Mouse (Mus musculus) forebrain, embryonic 13.5 days (tissue): ENCODE measurements around the gene Ceacam2. TPM values are rescaled to one million over a fixed set of nuclear protein-coding genes. Genes with fewer than 3 reads are reported as not detected.
"Not testable (repeated sequence)": the region's sequence is repeated elsewhere in the genome, so short reads cannot be mapped to it uniquely, and the experiment has no call there.

Source experiments
- ATAC-seq: fragments of 200-750 bp; cut with Nextera tagmentation; 2 replicates; pipeline ENCODE4 v1.8.0; 2017
- H3K27ac ChIP-seq: fragments of 300-500 bp; sonication (generic); 2 replicates; pipeline ENCODE4 v1.5.1; 2015; ENCODE audit warnings: inconsistent platforms, mild to moderate bottlenecking, moderate library complexity
- H3K27me3 ChIP-seq: fragments of 300-500 bp; sonication (generic); 2 replicates; pipeline ENCODE4 v1.6.1; 2015; ENCODE audit warnings: mild to moderate bottlenecking, inconsistent platforms
- H3K36me3 ChIP-seq: fragments of 300-500 bp; sonication (generic); 2 replicates; pipeline ENCODE4 v1.6.1; 2015; ENCODE audit warnings: mild to moderate bottlenecking, inconsistent platforms; ENCODE audit not compliant: poor library complexity, severe bottlenecking
- H3K4me1 ChIP-seq: fragments of 300-500 bp; sonication (generic); 2 replicates; pipeline ENCODE4 v1.6.1; 2015; ENCODE audit warnings: inconsistent platforms
- H3K4me2 ChIP-seq: fragments of 300-500 bp; sonication (generic); 2 replicates; pipeline ENCODE4 v1.6.1; 2015; ENCODE audit warnings: inconsistent platforms, mild to moderate bottlenecking, moderate library complexity
- H3K4me3 ChIP-seq: fragments of 300-500 bp; sonication (generic); 2 replicates; pipeline ENCODE4 v1.5.1; 2015; ENCODE audit warnings: mild to moderate bottlenecking, inconsistent platforms
- H3K9ac ChIP-seq: fragments of 300-500 bp; sonication (generic); 2 replicates; pipeline ENCODE4 v1.6.1; 2015; ENCODE audit warnings: mild to moderate bottlenecking, inconsistent platforms
- H3K9me3 ChIP-seq: fragments of 300-500 bp; sonication (generic); replicated peaks from 2 replicates; pipeline ENCODE4 v1.6.1; 2016; ENCODE audit warnings: inconsistent platforms
- WGBS: fragments of 180-500 bp; shearing (Covaris S2); methylation state at CpG from one replicate; pipeline ENCODE4 v1.1.7; 2015; 5-methylcytosine and 5-hydroxymethylcytosine counted together
- polyA plus RNA-seq: library from polyadenylated mRNA; unstranded; fragments of >200 nt; fragmentation: Nextera tagmentation; extraction: Ambion mirVana; gene quantifications from 2 replicates; pipeline ENCODE4 v1.2.1, GENCODE M21; 2015

Ceacam2 gene
- 0.14 and 0.15 TPM in 2 replicates for polyA plus RNA-seq

DNA sequence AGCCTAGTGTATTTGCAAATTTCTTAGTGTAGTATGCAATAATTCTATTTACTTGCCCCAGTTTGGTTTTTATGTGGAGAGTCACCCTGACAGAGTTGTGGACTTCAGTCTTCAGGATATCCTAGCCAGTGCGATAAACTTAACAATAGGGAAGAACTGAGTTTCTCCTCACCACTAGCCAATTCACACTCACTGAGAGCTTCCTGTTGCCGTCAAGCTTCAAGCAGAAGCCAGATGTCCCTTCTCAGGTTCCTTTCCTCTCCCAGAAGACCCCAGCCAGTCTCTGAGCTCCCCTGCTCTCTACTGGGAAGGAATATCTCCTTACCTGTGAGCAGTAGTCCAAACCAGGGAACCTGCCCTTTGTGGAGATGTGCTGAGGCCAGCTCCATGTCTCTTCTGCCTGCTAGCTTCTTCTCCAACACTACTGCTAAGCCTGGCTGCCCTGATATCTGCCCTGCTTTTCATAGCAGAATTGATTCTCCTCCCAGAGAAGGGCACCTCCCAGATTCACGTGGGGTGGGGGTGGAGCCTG, at the start of gene Ceacam2:
Ceacam2 (minus strand) TSS at position 482 of the 532 bp plus-strand sequence.
- not testable (repeated sequence) for H3K4me1 ChIP-seq, H3K4me3 ChIP-seq, H3K27ac ChIP-seq, H3K9me3 ChIP-seq, H3K27me3 ChIP-seq, H3K4me2 ChIP-seq, ATAC-seq, H3K36me3 ChIP-seq, H3K9ac ChIP-seq
- 73% methylated on average over 3 of the region's 3 CpGs for WGBS

DNA sequence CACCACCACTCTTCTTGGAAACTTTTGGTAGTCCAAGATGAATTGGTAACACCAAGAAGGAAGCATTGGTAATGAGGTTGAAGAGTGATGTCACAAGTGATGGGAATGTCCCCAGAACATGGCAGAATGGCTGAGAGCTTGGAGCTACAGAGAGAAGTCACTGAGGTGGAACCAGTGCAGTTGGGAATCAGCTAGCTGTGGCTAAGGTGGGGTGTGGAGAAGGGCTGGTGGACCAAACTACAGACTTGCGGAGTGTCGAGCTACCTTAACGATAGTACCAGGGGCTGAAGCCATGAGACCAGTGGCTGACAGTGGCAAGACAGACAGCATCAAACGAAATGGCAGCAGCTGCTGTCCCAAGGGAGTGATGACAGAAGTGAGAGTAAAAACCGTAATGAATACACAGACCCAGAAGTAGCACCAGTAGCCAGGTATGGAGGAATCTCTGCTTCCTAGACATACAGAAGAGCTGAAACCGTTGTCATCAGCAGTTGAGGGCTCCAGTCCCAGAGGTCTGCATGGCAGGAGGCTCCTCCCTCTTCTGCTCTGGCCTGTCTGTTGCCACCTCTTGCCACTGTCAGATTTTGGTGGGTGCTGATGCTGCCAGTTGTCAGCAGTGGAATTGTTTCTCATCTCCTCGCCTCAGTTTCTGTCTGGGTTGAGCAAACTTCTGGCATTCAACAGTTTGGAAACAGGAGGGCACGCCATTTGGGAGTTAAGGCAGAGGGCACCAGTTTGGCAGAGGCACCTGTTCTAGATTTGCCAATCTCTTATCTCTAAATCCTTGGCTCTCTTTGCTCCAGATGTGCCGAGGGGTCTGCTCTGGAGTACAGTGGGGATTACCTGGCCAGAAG, 45.9 kb upstream of the Ceacam2 start:
- H3K27me3 ChIP-seq: no peaks in the 10 kb centered on the region
- no peak overlapping the region for H3K9ac ChIP-seq
- no peak for ATAC-seq
- H3K4me2 ChIP-seq: no peak overlapping the region
- no peak overlapping the region for H3K27ac ChIP-seq
- 79% methylated on average over 9 of the region's 9 CpGs for WGBS
- no peaks in the 10 kb centered on the region for H3K9me3 ChIP-seq
- no peaks in the 10 kb centered on the region for H3K4me1 ChIP-seq
- no peaks in the 10 kb centered on the region for H3K36me3 ChIP-seq
- H3K4me3 ChIP-seq: no peak overlapping the region

DNA sequence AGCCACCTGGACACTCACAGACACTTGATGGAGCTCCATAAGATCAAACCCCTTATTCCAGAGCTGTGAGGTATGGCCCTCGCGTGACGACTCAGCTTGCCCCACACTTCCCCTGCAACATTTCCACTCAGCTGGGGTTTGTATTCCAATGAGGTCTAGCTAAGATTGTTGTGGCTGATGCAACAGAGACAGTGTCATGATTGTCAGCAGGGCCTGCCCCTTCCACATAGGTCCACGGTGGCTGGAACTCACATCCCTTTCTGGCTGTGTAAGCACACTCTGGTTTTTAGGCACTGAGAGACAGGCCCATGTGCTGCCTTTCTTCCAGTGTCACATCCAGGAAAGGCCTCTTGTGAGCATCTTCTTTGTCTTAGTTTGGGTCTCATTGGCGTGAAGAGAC, 45.0 kb upstream of the Ceacam2 start:
- Histone ChIP-seq H3K36me3 (no peaks in the 10 kb centered on the region), H3K4me1 (no peaks in the 10 kb centered on the region), H3K9ac (no peak overlapping the region), H3K4me2 (no peak overlapping the region), H3K27me3 (no peaks in the 10 kb centered on the region), H3K4me3 (no peak overlapping the region), H3K9me3 (no peaks in the 10 kb centered on the region), H3K27ac (no peak overlapping the region)
- 90% methylated on average over 5 of the region's 5 CpGs for WGBS
- ATAC-seq: no peak

- H3K4me1 ChIP-seq: no peaks in the 10 kb centered on the region
- H3K27ac ChIP-seq: no peak overlapping the region
- H3K4me3 ChIP-seq: no peak overlapping the region
- no peaks in the 10 kb centered on the region for H3K9me3 ChIP-seq
- no peak for ATAC-seq
- H3K36me3 ChIP-seq: no peaks in the 10 kb centered on the region
- no peak overlapping the region for H3K4me2 ChIP-seq
- no peak overlapping the region for H3K9ac ChIP-seq
- no peaks in the 10 kb centered on the region for H3K27me3 ChIP-seq
- WGBS: 89% methylated on average over 15 of the region's 15 CpGs
Measured at GRCm38 (mm10) chr7:25582301-25582810, 42.7 kb upstream of the Ceacam2 start.

GRCm38 (mm10) chr7:25579441-25579840, 39.8 kb upstream of the Ceacam2 start:
- no peak overlapping the region for H3K27ac ChIP-seq
- no peak overlapping the region for H3K4me3 ChIP-seq
- H3K4me2 ChIP-seq: no peak overlapping the region
- no peaks in the 10 kb centered on the region for H3K27me3 ChIP-seq
- H3K9me3 ChIP-seq: no peaks in the 10 kb centered on the region
- H3K36me3 ChIP-seq: no peaks in the 10 kb centered on the region
- ATAC-seq: no peak
- no peak overlapping the region for H3K9ac ChIP-seq
- H3K4me1 ChIP-seq: no peaks in the 10 kb centered on the region
- 88% methylated on average over 10 of the region's 10 CpGs for WGBS

DNA sequence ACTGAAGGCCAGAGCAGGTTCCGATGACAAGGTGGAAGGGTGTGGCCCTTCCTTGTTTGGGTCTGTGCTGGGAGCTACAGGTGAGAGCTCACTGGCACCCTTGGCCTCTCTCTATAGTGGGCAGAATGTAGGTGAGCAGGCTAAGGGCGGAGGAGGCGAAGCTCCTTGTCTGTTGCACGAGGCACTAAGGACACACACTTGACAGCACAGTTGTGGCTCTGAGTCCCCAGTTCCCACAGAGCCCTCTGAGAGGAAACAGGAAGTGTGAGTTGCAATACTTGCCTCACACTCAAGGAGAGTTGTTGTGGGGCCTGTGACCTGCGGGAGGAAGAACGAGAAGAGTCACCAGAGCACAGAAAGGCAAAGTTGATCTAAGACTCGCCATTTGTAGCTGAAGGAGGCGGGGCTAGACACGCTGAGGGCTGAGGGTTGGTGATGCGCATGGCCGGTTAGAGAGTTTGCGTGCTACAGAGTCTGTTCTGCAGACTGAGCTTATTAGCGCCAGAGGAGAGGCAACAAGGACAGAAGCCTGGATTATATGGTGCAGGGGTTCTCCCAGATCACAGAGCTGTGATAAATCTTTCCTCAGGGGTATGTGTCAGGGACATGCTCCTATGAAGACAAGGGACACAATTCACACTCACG, 37.3 kb upstream of the Ceacam2 start:
- not testable (repeated sequence) for H3K36me3 ChIP-seq, H3K4me2 ChIP-seq, H3K4me1 ChIP-seq, H3K4me3 ChIP-seq, H3K9ac ChIP-seq, H3K9me3 ChIP-seq, H3K27ac ChIP-seq, H3K27me3 ChIP-seq, ATAC-seq
- 80% methylated on average over 14 of the region's 14 CpGs for WGBS

DNA sequence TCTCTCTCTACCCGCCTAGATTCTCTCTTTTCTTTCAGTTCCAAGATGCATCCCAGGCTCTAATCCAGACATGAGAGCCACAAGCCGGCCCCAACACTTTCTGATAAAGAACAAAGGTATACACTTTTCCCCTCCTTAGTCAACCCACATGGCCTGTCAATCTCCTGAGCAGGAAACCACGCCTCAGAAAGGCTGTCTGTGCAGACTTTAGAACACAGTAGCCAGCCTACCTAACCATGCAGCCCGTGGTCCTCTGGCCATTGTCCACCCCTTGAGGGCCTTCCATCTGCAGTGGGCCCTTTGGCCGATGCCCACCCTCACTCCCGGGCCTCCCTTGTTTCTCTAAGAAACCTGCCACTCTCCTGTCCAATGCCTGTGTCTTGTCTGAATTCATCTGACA, 36.7 kb upstream of the Ceacam2 start:
- H3K27ac ChIP-seq, H3K9ac ChIP-seq, H3K36me3 ChIP-seq, ATAC-seq, H3K27me3 ChIP-seq, H3K4me2 ChIP-seq, H3K4me1 ChIP-seq, H3K9me3 ChIP-seq, H3K4me3 ChIP-seq: not testable (repeated sequence)
- 45% methylated on average over 6 of the region's 6 CpGs for WGBS

- Histone ChIP-seq H3K4me2 (no peak overlapping the region), H3K4me1 (no peaks in the 10 kb centered on the region), H3K27me3 (no peaks in the 10 kb centered on the region), H3K9ac (no peak overlapping the region), H3K9me3 (no peaks in the 10 kb centered on the region), H3K27ac (no peak overlapping the region), H3K36me3 (no peaks in the 10 kb centered on the region), H3K4me3 (no peak overlapping the region)
- WGBS: 12% methylated on average over 8 of the region's 8 CpGs
- ATAC-seq: no peak
Measured at GRCm38 (mm10) chr7:25575870-25576269, 36.2 kb upstream of the Ceacam2 start.

DNA sequence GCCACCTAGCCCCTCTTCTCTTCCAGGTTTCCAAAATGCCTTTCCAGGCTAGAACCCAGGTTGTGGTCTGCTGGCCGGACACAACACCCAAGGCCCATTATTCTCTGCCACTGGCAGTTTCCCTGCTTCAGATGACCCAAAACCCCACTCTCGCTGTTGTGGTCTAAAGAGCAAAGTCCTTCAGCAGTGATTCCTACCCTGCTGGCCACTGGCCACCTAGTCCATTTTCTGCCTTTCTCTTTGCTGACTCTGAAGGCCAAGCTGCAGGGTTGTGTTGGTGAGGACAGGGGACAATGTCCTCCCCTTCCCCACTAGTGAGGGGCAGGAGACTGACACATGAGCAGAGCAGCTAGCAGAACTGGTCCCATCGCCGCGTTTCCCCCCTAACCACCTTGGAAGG, 35.4 kb upstream of the Ceacam2 start:
- H3K27ac ChIP-seq: no peak overlapping the region
- no peaks in the 10 kb centered on the region for H3K36me3 ChIP-seq
- H3K4me3 ChIP-seq: no peak overlapping the region
- no peak overlapping the region for H3K4me2 ChIP-seq
- H3K4me1 ChIP-seq: no peaks in the 10 kb centered on the region
- ATAC-seq: no peak
- H3K27me3 ChIP-seq: no peaks in the 10 kb centered on the region
- 86% methylated on average over 5 of the region's 5 CpGs for WGBS
- H3K9me3 ChIP-seq: no peaks in the 10 kb centered on the region
- H3K9ac ChIP-seq: no peak overlapping the region

- not testable (repeated sequence) for H3K9ac ChIP-seq, H3K36me3 ChIP-seq, H3K4me1 ChIP-seq, ATAC-seq, H3K27ac ChIP-seq, H3K27me3 ChIP-seq, H3K4me2 ChIP-seq, H3K4me3 ChIP-seq, H3K9me3 ChIP-seq
- WGBS: 79% methylated on average over 5 of the region's 5 CpGs
Measured at GRCm38 (mm10) chr7:25573806-25574205, 34.1 kb upstream of the Ceacam2 start.

- no peaks in the 10 kb centered on the region for H3K27me3 ChIP-seq
- no peak for ATAC-seq
- H3K27ac ChIP-seq: no peak overlapping the region
- no peaks in the 10 kb centered on the region for H3K36me3 ChIP-seq
- 0 out of 2 replicates have a peak, but pooled peaks cover 3% of the 10 kb centered on the region for H3K9me3 ChIP-seq
- no peaks in the 10 kb centered on the region for H3K4me1 ChIP-seq
- H3K9ac ChIP-seq: no peak overlapping the region
- H3K4me2 ChIP-seq: no peak overlapping the region
- 96% methylated on average over 7 of the region's 7 CpGs for WGBS
- H3K4me3 ChIP-seq: no peak overlapping the region
Measured at GRCm38 (mm10) chr7:25568721-25569120, 29.1 kb upstream of the Ceacam2 start.

GRCm38 (mm10) chr7:25541464-25541863, 1.8 kb upstream of the Ceacam2 start:
- WGBS: 69% methylated on average over 8 of the region's 8 CpGs

More at GRCm38 (mm10) chr7:25541464-25541863, 1.8 kb upstream of the Ceacam2 start:
- H3K9ac ChIP-seq, H3K9me3 ChIP-seq, H3K27me3 ChIP-seq, H3K4me2 ChIP-seq, H3K4me3 ChIP-seq, H3K27ac ChIP-seq, H3K36me3 ChIP-seq, ATAC-seq, H3K4me1 ChIP-seq: not testable (repeated sequence)
